Mouse (Mus musculus): ENCODE data around the gene Hadha.

- TF ChIP-seq POLR2A (IDR thresholded peaks at IDR 0.05; ENCODE audit: borderline replicate concordance, low read depth, low read length) (no peak), CTCF (IDR thresholded peaks at IDR 0.05; ENCODE audit: low read depth, low read length) (no peak)
These were observed 43.2 kb downstream of the Hadha start for GRCm38 (mm10) chr5:30111771-30112170.

Data from bone marrow macrophage, adult 2 months (primary cell).